Mouse (Mus musculus): Measurements from ENCODE around the gene Lmbr1l.

The Lmbr1l gene

GRCm38 (mm10) chr15:98869342-98870178, 48.5 kb downstream of the Lmbr1l start:
- DNase-seq (ENCODE audit: low spot score in 2 of 2), result no peak

- DNase-seq (ENCODE audit: low spot score in 2 of 2), result no peak
Measured at GRCm38 (mm10) chr15:98868346-98869063, 49.5 kb downstream of the Lmbr1l start.

GRCm38 (mm10) chr15:98867321-98867720, 50.7 kb downstream of the Lmbr1l start:
- peak in 1 of 2 experiments; percentile 41 for DNase-seq (ENCODE audit: low spot score in 2 of 2)

- DNase-seq (ENCODE audit: low spot score in 2 of 2), result no peak
Measured at GRCm38 (mm10) chr15:98866501-98866900, 51.5 kb downstream of the Lmbr1l start.

- DNase-seq (ENCODE audit: low spot score in 2 of 2), result no peak
Measured at GRCm38 (mm10) chr15:98865771-98866170, 52.3 kb downstream of the Lmbr1l start.

- DNase-seq (ENCODE audit: low spot score in 2 of 2), result no peak
Measured at GRCm38 (mm10) chr15:98864951-98865350, 53.1 kb downstream of the Lmbr1l start.

GRCm38 (mm10) chr15:98863451-98863958, 54.5 kb downstream of the Lmbr1l start:
- DNase-seq (ENCODE audit: low spot score in 2 of 2), result no peak

- no peak for DNase-seq (ENCODE audit: low spot score in 2 of 2)
Measured at GRCm38 (mm10) chr15:98861701-98862410, 56.2 kb downstream of the Lmbr1l start.

GRCm38 (mm10) chr15:98860921-98861320, 57.1 kb downstream of the Lmbr1l start:
- DNase-seq (ENCODE audit: low spot score in 2 of 2), result no peak

GRCm38 (mm10) chr15:98859319-98860043, 58.5 kb downstream of the Lmbr1l start:
- no peak for DNase-seq (ENCODE audit: low spot score in 2 of 2)

- no peak for DNase-seq (ENCODE audit: low spot score in 2 of 2)
Measured at GRCm38 (mm10) chr15:98854214-98854613, 63.8 kb downstream of the Lmbr1l start.
